Mouse (Mus musculus) lung, postnatal 36 days (tissue): ENCODE data around the gene Slc9a5.

Experiments
- DNase-seq: peaks from one replicate; pipeline ENCODE4 v3.0.0; 2022; ENCODE audit warnings: mixed read lengths

The Slc9a5 gene

GRCm38 (mm10) chr8:105326141-105326672, 22.4 kb upstream of the Slc9a5 start, which contains the start of the genes Lrrc29 and Tmem208:
TSS of gene Lrrc29 (minus strand) at chr8:105326278.
TSS of gene Tmem208 (plus strand) at chr8:105326354.
- peak; percentile 98 for DNase-seq

- no peak for DNase-seq
Measured at GRCm38 (mm10) chr8:105326968-105327367, 21.7 kb upstream of the Slc9a5 start.

GRCm38 (mm10) chr8:105330325-105330724, 18.3 kb upstream of the Slc9a5 start:
- DNase-seq: no peak

- no peak for DNase-seq
Measured at GRCm38 (mm10) chr8:105331469-105331868, 17.2 kb upstream of the Slc9a5 start.

GRCm38 (mm10) chr8:105331931-105332330, 16.7 kb upstream of the Slc9a5 start:
- no peak for DNase-seq

GRCm38 (mm10) chr8:105332523-105332922, 16.1 kb upstream of the Slc9a5 start:
- DNase-seq: no peak

GRCm38 (mm10) chr8:105336373-105337130, 12.1 kb upstream of the Slc9a5 start:
- no peak for DNase-seq

GRCm38 (mm10) chr8:105338992-105339391, 9.7 kb upstream of the Slc9a5 start:
- no peak for DNase-seq

- peak; percentile 93 for DNase-seq
Measured at GRCm38 (mm10) chr8:105339886-105340635, 8.6 kb upstream of the Slc9a5 start.

- peak; percentile 85 for DNase-seq
Measured at GRCm38 (mm10) chr8:105341399-105341798, 7.2 kb upstream of the Slc9a5 start.

- no peak for DNase-seq
Measured at GRCm38 (mm10) chr8:105342768-105343167, 5.9 kb upstream of the Slc9a5 start.

GRCm38 (mm10) chr8:105343791-105344574, 4.7 kb upstream of the Slc9a5 start:
- DNase-seq: peak; percentile 61

GRCm38 (mm10) chr8:105345061-105345975, 3.3 kb upstream of the Slc9a5 start:
- DNase-seq: peak; percentile 77

GRCm38 (mm10) chr8:105346611-105347427, 1.8 kb upstream of the Slc9a5 start:
- DNase-seq: peak; percentile 89

- peak; percentile 99 for DNase-seq
Measured at GRCm38 (mm10) chr8:105347428-105348221, 1.0 kb upstream of the Slc9a5 start, which contains the start of gene Fhod1. TSS of gene Fhod1 (minus strand) at chr8:105347953.

- DNase-seq: no peak
Measured at GRCm38 (mm10) chr8:105349096-105349771, 591 bp downstream of the Slc9a5 start.

- no peak for DNase-seq
Measured at GRCm38 (mm10) chr8:105350186-105350585, 1.5 kb downstream of the Slc9a5 start.

GRCm38 (mm10) chr8:105353583-105354135, 5.0 kb downstream of the Slc9a5 start:
- no peak for DNase-seq

- DNase-seq: no peak
Measured at GRCm38 (mm10) chr8:105354549-105354948, 5.9 kb downstream of the Slc9a5 start.
